Mouse (Mus musculus) forebrain, embryonic 11.5 days (tissue): ENCODE data around the gene Nin. TPM values are rescaled to one million over a fixed set of nuclear protein-coding genes. Genes with fewer than 3 reads are reported as not detected.

Experiments
- ATAC-seq: fragments of 200-750 bp; cut with Nextera tagmentation; replicated peaks from 2 replicates; pipeline ENCODE4 v1.8.0; 2017; ENCODE audit warnings: moderate TSS enrichment; ENCODE audit not compliant: low FRiP score
- DNase-seq: peaks from one replicate; pipeline ENCODE4 v3.0.0-alpha.2; 2017; ENCODE audit warnings: low spot score
- H3K27ac ChIP-seq: fragments of 300-500 bp; sonication (generic); 2 replicates; pipeline ENCODE4 v1.5.1; 2014; ENCODE audit warnings: low read depth, low read length
- H3K27me3 ChIP-seq: fragments of 300-500 bp; sonication (generic); 2 replicates; pipeline ENCODE4 v1.6.1; 2014; ENCODE audit warnings: mild to moderate bottlenecking, low read length, mixed read lengths; ENCODE audit not compliant: control insufficient read depth, insufficient read depth
- H3K36me3 ChIP-seq: fragments of 300-500 bp; sonication (generic); 2 replicates; pipeline ENCODE4 v1.6.1; 2014; ENCODE audit warnings: mild to moderate bottlenecking, low read length, moderate library complexity, mixed read lengths; ENCODE audit not compliant: control insufficient read depth, insufficient read depth
- H3K4me1 ChIP-seq: fragments of 300-500 bp; sonication (generic); replicated peaks from 2 replicates; pipeline ENCODE4 v1.6.1; 2014; ENCODE audit warnings: low read length, mixed read lengths; ENCODE audit not compliant: control insufficient read depth, insufficient read depth
- H3K4me2 ChIP-seq: fragments of 300-500 bp; sonication (generic); 2 replicates; pipeline ENCODE4 v1.6.1; 2014; ENCODE audit warnings: low read depth, mild to moderate bottlenecking, low read length, moderate library complexity, mixed read lengths; ENCODE audit not compliant: severe bottlenecking
- H3K4me3 ChIP-seq: fragments of 300-500 bp; sonication (generic); 2 replicates; pipeline ENCODE4 v1.5.1; 2014; ENCODE audit warnings: low read depth, low read length
- H3K9ac ChIP-seq: fragments of 300-500 bp; sonication (generic); 2 replicates; pipeline ENCODE4 v1.6.1; 2014; ENCODE audit warnings: low read length
- H3K9me3 ChIP-seq: fragments of 300-500 bp; sonication (generic); 2 replicates; pipeline ENCODE4 v1.6.1; 2016; ENCODE audit warnings: low read length, mixed read lengths; ENCODE audit not compliant: control insufficient read depth
- WGBS: fragments of 180-500 bp; shearing (Covaris S2); extraction: QIAGEN DNeasy Blood & Tissue Kit; methylation state at CpG from one replicate; pipeline ENCODE4 v1.1.7; 2014; 5-methylcytosine and 5-hydroxymethylcytosine counted together
- polyA plus RNA-seq: library from polyadenylated mRNA; unstranded; fragments of >200 nt; fragmentation: Nextera tagmentation; extraction: Ambion mirVana; gene quantifications from 2 replicates; pipeline ENCODE4 v1.2.1, GENCODE M21; 2014

Gene Nin
- polyA plus RNA-seq, 1 experiment from 2014 or later, result 13.3 TPM

DNA sequence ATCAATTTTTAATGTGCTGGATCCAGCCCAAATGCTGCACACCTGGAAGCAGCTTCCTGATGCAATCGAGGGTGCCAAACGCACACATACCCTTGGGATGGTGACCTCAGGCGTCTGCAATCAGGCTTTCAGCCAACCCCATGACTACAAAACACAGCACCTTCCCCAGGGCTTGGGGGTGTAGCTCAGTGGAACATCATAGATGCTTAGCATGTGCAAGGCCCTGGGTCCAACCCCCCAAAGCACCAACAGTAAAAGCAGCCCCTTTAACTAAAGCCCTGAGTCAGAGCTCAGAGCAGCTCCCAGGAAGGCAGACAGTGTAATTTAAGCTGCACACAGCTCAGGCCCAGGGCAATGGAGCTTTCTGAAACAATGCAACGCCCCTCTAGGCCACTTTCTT, 9.3 kb downstream of the Nin start:
- H3K9ac ChIP-seq, result no peak overlapping the region
- no peak overlapping the region for H3K4me3 ChIP-seq
- ATAC-seq (no peak), DNase-seq (no peak)
- no peaks in the 10 kb centered on the region for H3K36me3 ChIP-seq
- H3K4me1 ChIP-seq, result peaks cover 5% of the 10 kb centered on the region; the same call in 1 of the 2 replicates
- no peak overlapping the region for H3K4me2 ChIP-seq
- no peak overlapping the region for H3K27ac ChIP-seq
- peaks cover 7% of the 10 kb centered on the region; the same call in 1 of the 2 replicates for H3K27me3 ChIP-seq
- 58% methylated on average over 4 of the region's 4 CpGs for WGBS
- H3K9me3 ChIP-seq, result no peaks in the 10 kb centered on the region

DNA sequence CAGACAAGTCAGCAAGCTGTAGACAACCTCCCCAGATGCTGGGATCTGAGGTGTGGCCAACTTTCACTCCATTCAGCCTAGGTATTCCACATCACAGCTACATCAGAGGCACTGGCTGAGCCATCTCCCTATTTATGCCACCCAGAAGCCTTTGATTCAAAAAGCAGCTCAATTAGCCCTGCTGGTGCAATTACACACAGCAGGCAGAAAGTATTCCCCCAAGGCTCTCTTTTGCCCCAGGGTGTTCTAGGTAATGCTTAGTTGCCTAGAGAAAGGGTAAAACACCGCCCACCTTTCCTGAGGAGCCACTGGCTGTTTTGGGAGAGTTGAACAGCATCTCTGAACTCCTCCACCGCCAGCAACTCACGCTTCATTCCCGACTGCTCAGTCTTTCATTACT, 10.3 kb downstream of the Nin start:
- Histone ChIP-seq H3K4me1 (0 out of 2 replicates have a peak, but pooled peaks cover 5% of the 10 kb centered on the region), H3K4me2 (no peak overlapping the region), H3K27me3 (peaks cover 6% of the 10 kb centered on the region; the same call in 1 of the 2 replicates), H3K36me3 (no peaks in the 10 kb centered on the region), H3K9ac (no peak overlapping the region), H3K9me3 (no peaks in the 10 kb centered on the region), H3K4me3 (no peak overlapping the region), H3K27ac (no peak overlapping the region)
- no peak for DNase-seq
- WGBS, result 73% methylated on average over 4 of the region's 4 CpGs
- ATAC-seq, result no peak

DNA sequence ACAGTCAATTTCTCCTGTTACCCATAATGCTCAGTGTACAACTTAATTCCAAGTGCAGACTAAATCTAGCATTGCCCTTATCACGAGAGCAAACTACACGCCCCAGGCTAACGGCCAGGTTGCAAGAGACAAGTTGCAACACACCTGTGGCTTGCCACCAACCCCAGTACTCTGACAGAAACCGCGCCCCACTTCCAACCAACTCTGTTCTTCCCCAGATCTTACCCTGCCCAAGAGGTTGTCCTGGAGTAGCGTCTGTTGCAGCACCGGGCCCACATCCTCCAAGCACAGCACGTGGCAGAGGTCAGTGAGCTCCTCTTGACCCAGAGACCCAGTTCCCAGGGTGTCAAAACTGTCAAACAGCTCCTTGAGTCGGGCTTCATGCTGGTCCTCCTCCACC, 11.1 kb downstream of the Nin start:
- H3K9ac ChIP-seq, result no peak overlapping the region
- H3K4me3 ChIP-seq, result no peak overlapping the region
- H3K4me2 ChIP-seq, result no peak overlapping the region
- DNase-seq (no peak), ATAC-seq (no peak)
- H3K9me3 ChIP-seq, result no peaks in the 10 kb centered on the region
- H3K27ac ChIP-seq, result no peak overlapping the region
- peaks cover 6% of the 10 kb centered on the region; the same call in 1 of the 2 replicates for H3K27me3 ChIP-seq
- WGBS, result 89% methylated on average over 9 of the region's 9 CpGs
- H3K36me3 ChIP-seq, result no peaks in the 10 kb centered on the region
- no peaks in the 10 kb centered on the region for H3K4me1 ChIP-seq

DNA sequence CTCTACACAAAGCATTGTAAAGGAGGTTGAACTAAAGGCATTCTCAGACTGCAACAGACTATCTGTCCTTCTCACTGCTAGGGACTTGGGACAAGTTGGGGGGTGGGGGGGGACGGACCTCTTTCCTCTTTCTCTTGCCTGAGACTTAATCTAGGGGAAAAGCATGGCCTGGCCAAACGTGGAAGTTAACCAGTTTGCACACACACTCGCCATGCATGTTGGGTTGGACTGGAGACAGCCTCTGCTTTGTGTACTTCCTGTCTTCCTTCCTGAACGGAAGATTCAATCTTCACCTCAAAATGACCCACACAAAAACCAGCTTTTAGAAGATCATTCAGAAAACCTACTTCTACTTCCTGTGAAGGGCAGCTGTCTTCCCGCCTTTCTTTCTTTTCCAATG, 11.7 kb downstream of the Nin start:
- no peaks in the 10 kb centered on the region for H3K36me3 ChIP-seq
- H3K27ac ChIP-seq, result no peak overlapping the region
- no peaks in the 10 kb centered on the region for H3K9me3 ChIP-seq
- H3K9ac ChIP-seq, result no peak overlapping the region
- WGBS, result 88% methylated on average over 5 of the region's 5 CpGs
- H3K4me1 ChIP-seq, result no peaks in the 10 kb centered on the region; the same call in 1 of the 2 replicates
- no peak overlapping the region for H3K4me3 ChIP-seq
- no peak for ATAC-seq
- no peak for DNase-seq
- no peak overlapping the region for H3K4me2 ChIP-seq
- H3K27me3 ChIP-seq, result 0 out of 2 replicates have a peak, but pooled peaks cover 2% of the 10 kb centered on the region

- 85% methylated on average over 7 of the region's 7 CpGs for WGBS
- no peak overlapping the region for H3K9ac ChIP-seq
- peaks cover 4% of the 10 kb centered on the region; the same call in 1 of the 2 replicates for H3K4me1 ChIP-seq
- no peaks in the 10 kb centered on the region for H3K27me3 ChIP-seq
- H3K27ac ChIP-seq, result no peak overlapping the region
- no peaks in the 10 kb centered on the region for H3K9me3 ChIP-seq
- no peak overlapping the region for H3K4me2 ChIP-seq
- no peak for ATAC-seq
- H3K4me3 ChIP-seq, result no peak overlapping the region
- no peak for DNase-seq
- no peaks in the 10 kb centered on the region for H3K36me3 ChIP-seq
Observed at GRCm38 (mm10) chr12:70097901-70098300, 15.6 kb downstream of the Nin start.

DNA sequence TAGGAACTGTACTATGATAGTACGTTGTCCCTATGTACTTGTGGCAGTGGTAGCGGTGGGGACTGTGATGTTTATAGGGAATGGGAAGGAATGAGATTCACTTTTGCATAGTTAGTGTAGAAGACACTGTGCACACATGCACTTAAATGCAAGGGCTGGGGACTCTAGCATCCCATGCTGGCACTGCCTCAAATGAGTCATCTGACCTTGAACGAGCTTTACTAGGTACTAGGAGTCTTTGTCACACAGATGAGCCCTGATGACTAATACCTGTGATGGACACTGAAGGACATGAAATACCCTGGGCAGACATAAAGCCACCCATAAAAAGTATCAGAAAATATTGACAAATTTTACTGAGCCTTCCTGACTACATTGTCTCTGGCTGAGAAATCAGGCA, 16.2 kb downstream of the Nin start:
- ATAC-seq, result no peak
- Histone ChIP-seq H3K9me3 (no peaks in the 10 kb centered on the region), H3K27ac (no peak overlapping the region), H3K4me3 (no peak overlapping the region), H3K9ac (no peak overlapping the region), H3K4me2 (no peak overlapping the region), H3K4me1 (peaks cover 4% of the 10 kb centered on the region; the same call in 1 of the 2 replicates), H3K27me3 (no peaks in the 10 kb centered on the region), H3K36me3 (no peaks in the 10 kb centered on the region)
- no peak for DNase-seq
- 89% methylated on average over 3 of the region's 3 CpGs for WGBS

- Histone ChIP-seq H3K4me3 (no peak overlapping the region), H3K36me3 (no peaks in the 10 kb centered on the region), H3K9ac (no peak overlapping the region), H3K9me3 (no peaks in the 10 kb centered on the region), H3K4me1 (peaks cover 4% of the 10 kb centered on the region; the same call in 1 of the 2 replicates), H3K27me3 (no peaks in the 10 kb centered on the region), H3K27ac (no peak overlapping the region), H3K4me2 (no peak overlapping the region)
- ATAC-seq, result no peak
- no peak for DNase-seq
- 82% methylated on average over 6 of the region's 6 CpGs for WGBS
Observed at GRCm38 (mm10) chr12:70093266-70093893, 20.1 kb downstream of the Nin start.

GRCm38 (mm10) chr12:70088297-70088696, 25.2 kb downstream of the Nin start:
- Histone ChIP-seq H3K27me3 (no peaks in the 10 kb centered on the region), H3K4me2 (no peak overlapping the region), H3K36me3 (no peaks in the 10 kb centered on the region), H3K4me1 (no peaks in the 10 kb centered on the region), H3K27ac (no peak overlapping the region), H3K4me3 (no peak overlapping the region), H3K9ac (no peak overlapping the region), H3K9me3 (no peaks in the 10 kb centered on the region)
- ATAC-seq, result no peak
- no peak for DNase-seq
- whole genome bisulfite sequencing, result 90% methylated on average over 4 of the region's 4 CpGs

- ATAC-seq (no peak), DNase-seq (no peak)
- H3K27me3 ChIP-seq, result no peaks in the 10 kb centered on the region
- no peaks in the 10 kb centered on the region for H3K36me3 ChIP-seq
- H3K9ac ChIP-seq, result no peak overlapping the region
- no peak overlapping the region for H3K27ac ChIP-seq
- H3K4me1 ChIP-seq, result no peaks in the 10 kb centered on the region
- no peak overlapping the region for H3K4me3 ChIP-seq
- H3K4me2 ChIP-seq, result no peak overlapping the region
- WGBS, result 80% methylated on average over 3 of the region's 3 CpGs
- H3K9me3 ChIP-seq, result no peaks in the 10 kb centered on the region
Observed at GRCm38 (mm10) chr12:70085351-70085750, 28.2 kb downstream of the Nin start.
